Mouse (Mus musculus): ENCODE measurements around the gene Cbfa2t2.

GRCm38 (mm10) chr2:154507076-154507475 lies 70.8 kb downstream of the Cbfa2t2 start:
- TF ChIP-seq POLR2A (IDR thresholded peaks at IDR 0.05; ENCODE audit: low read depth, low read length) (no peak), CTCF (IDR thresholded peaks at IDR 0.05; ENCODE audit: borderline replicate concordance, insufficient read depth, low read length) (no peak)
